Mouse (Mus musculus): Measurements from ENCODE around the gene B3galt6. TPM values are rescaled to one million over a fixed set of nuclear protein-coding genes. Genes with fewer than 3 reads are reported as not detected.

Gene B3galt6
- polyA plus RNA-seq, 1 experiment from 2014 or later: 30.4 TPM

GRCm38 (mm10) chr4:155943049-155943452 lies 49.4 kb downstream of the B3galt6 start:
- no peaks in the 10 kb centered on the region for H3K9me3 ChIP-seq (ENCODE audit: control insufficient read depth, low read length)
- ATAC-seq: peak; percentile 47
- under 1% methylated on average over 17 of the region's 17 CpGs for WGBS
- H3K27me3 ChIP-seq (replicated peaks; ENCODE audit: control insufficient read depth, insufficient read depth, low read length): peaks cover 5% of the 10 kb centered on the region; the same call in 1 of the 2 replicates
- peak overlapping the region; percentile 74 for H3K27ac ChIP-seq (ENCODE audit: low read length)
- peak overlapping the region; percentile 79 for H3K4me2 ChIP-seq (ENCODE audit: low read length)
- H3K4me3 ChIP-seq (replicated peaks; ENCODE audit: low read length): peak overlapping the region; percentile 94
- H3K4me1 ChIP-seq (replicated peaks; ENCODE audit: control insufficient read depth, insufficient read depth, low read length): peaks cover 23% of the 10 kb centered on the region
- H3K9ac ChIP-seq (replicated peaks; ENCODE audit: low read depth, low read length): peak overlapping the region; percentile 87
- peaks cover 4% of the 10 kb centered on the region; the same call in 1 of the 2 replicates for H3K36me3 ChIP-seq (ENCODE audit: control insufficient read depth, insufficient read depth)

Other genes with a start within 250 kb of the B3galt6 start
- 98.2 and 101 TPM in 2 replicates for gene Atad3a, start 231.6 kb downstream of the B3galt6 start, polyA plus RNA-seq (2015; fragmentation: Nextera tagmentation; extraction: Ambion mirVana)
- 27.3 and 29.6 TPM in 2 replicates for gene Vwa1, start 218.0 kb downstream of the B3galt6 start, polyA plus RNA-seq (2015; fragmentation: Nextera tagmentation; extraction: Ambion mirVana)
- gene Tmem88b, start 206.8 kb downstream of the B3galt6 start, polyA plus RNA-seq (2015; fragmentation: Nextera tagmentation; extraction: Ambion mirVana): 0.47 and 0.53 TPM in 2 replicates
- not detected in 2 replicates for gene Ankrd65, start 202.2 kb downstream of the B3galt6 start, polyA plus RNA-seq (2015; fragmentation: Nextera tagmentation; extraction: Ambion mirVana)
- gene Mrpl20, start 189.8 kb downstream of the B3galt6 start, polyA plus RNA-seq (2015; fragmentation: Nextera tagmentation; extraction: Ambion mirVana): 214 and 231 TPM in 2 replicates
- gene Ccnl2, start 180.2 kb downstream of the B3galt6 start, polyA plus RNA-seq (2015; fragmentation: Nextera tagmentation; extraction: Ambion mirVana): 176 and 188 TPM in 2 replicates
- 111 and 121 TPM in 2 replicates for gene Aurkaip1, start 161.4 kb downstream of the B3galt6 start, polyA plus RNA-seq (2015; fragmentation: Nextera tagmentation; extraction: Ambion mirVana)
- 16.9 and 19.8 TPM in 2 replicates for gene Mxra8, start 153.0 kb downstream of the B3galt6 start, polyA plus RNA-seq (2015; fragmentation: Nextera tagmentation; extraction: Ambion mirVana)
- gene Dvl1, start 145.2 kb downstream of the B3galt6 start, polyA plus RNA-seq (2015; fragmentation: Nextera tagmentation; extraction: Ambion mirVana): 7.0 and 10.0 TPM in 2 replicates
- gene Tas1r3, start 129.3 kb downstream of the B3galt6 start, polyA plus RNA-seq (2015; fragmentation: Nextera tagmentation; extraction: Ambion mirVana): 0.72 and 0.84 TPM in 2 replicates
- 22.5 and 23.8 TPM in 2 replicates for gene Cptp, start 123.2 kb downstream of the B3galt6 start, polyA plus RNA-seq (2015; fragmentation: Nextera tagmentation; extraction: Ambion mirVana)
- 89.8 and 100 TPM in 2 replicates for gene Ints11, start 123.1 kb downstream of the B3galt6 start, polyA plus RNA-seq (2015; fragmentation: Nextera tagmentation; extraction: Ambion mirVana)
- 68.0 and 70.3 TPM in 2 replicates for gene Pusl1, start 100.9 kb downstream of the B3galt6 start, polyA plus RNA-seq (2015; fragmentation: Nextera tagmentation; extraction: Ambion mirVana)
- gene Acap3, start 100.8 kb downstream of the B3galt6 start, polyA plus RNA-seq (2015; fragmentation: Nextera tagmentation; extraction: Ambion mirVana): 94.8 and 101 TPM in 2 replicates
- 115 and 121 TPM in 2 replicates for gene Ube2j2, start 48.8 kb downstream of the B3galt6 start, polyA plus RNA-seq (2015; fragmentation: Nextera tagmentation; extraction: Ambion mirVana)
- gene C1qtnf12, start 30.3 kb downstream of the B3galt6 start, polyA plus RNA-seq (2015; fragmentation: Nextera tagmentation; extraction: Ambion mirVana): 6.3 and 9.2 TPM in 2 replicates
- 118 and 125 TPM in 2 replicates for gene Sdf4, start 223 bp upstream of the B3galt6 start, polyA plus RNA-seq (2015; fragmentation: Nextera tagmentation; extraction: Ambion mirVana)
- gene Tnfrsf4, start 21.2 kb upstream of the B3galt6 start, polyA plus RNA-seq (2015; fragmentation: Nextera tagmentation; extraction: Ambion mirVana): 1.0 and 1.4 TPM in 2 replicates
- 0.60 and 1.5 TPM in 2 replicates for gene Tnfrsf18, start 33.5 kb upstream of the B3galt6 start, polyA plus RNA-seq (2015; fragmentation: Nextera tagmentation; extraction: Ambion mirVana)
- gene Ttll10, start 66.8 kb upstream of the B3galt6 start, polyA plus RNA-seq (2015; fragmentation: Nextera tagmentation; extraction: Ambion mirVana): not detected in 2 replicates
- gene 9430015G10Rik, start 117.3 kb upstream of the B3galt6 start, polyA plus RNA-seq (2015; fragmentation: Nextera tagmentation; extraction: Ambion mirVana): 43.2 and 45.8 TPM in 2 replicates
- gene Rnf223, start 137.9 kb upstream of the B3galt6 start, polyA plus RNA-seq (2015; fragmentation: Nextera tagmentation; extraction: Ambion mirVana): 0.42 and 0.73 TPM in 2 replicates
- 113 and 125 TPM in 2 replicates for gene Agrn, start 204.8 kb upstream of the B3galt6 start, polyA plus RNA-seq (2015; fragmentation: Nextera tagmentation; extraction: Ambion mirVana)
- 1.5 TPM in 2 replicates for gene Isg15, start 208.2 kb upstream of the B3galt6 start, polyA plus RNA-seq (2015; fragmentation: Nextera tagmentation; extraction: Ambion mirVana)
- gene AW011738, start 210.7 kb upstream of the B3galt6 start, polyA plus RNA-seq (2015; fragmentation: Nextera tagmentation; extraction: Ambion mirVana): 3.3 and 4.0 TPM in 2 replicates
- gene Perm1, start 223.2 kb upstream of the B3galt6 start, polyA plus RNA-seq (2015; fragmentation: Nextera tagmentation; extraction: Ambion mirVana): 1.7 and 1.8 TPM in 2 replicates
- 27.6 and 31.9 TPM in 2 replicates for gene Plekhn1, start 242.2 kb upstream of the B3galt6 start, polyA plus RNA-seq (2015; fragmentation: Nextera tagmentation; extraction: Ambion mirVana)
- gene Noc2l, start 243.4 kb upstream of the B3galt6 start, polyA plus RNA-seq (2015; fragmentation: Nextera tagmentation; extraction: Ambion mirVana): 55.3 and 61.4 TPM in 2 replicates

Data from forebrain, embryonic 16.5 days (tissue).